Mouse (Mus musculus) heart, postnatal 0 days (tissue): ENCODE measurements around the gene 1110051M20Rik.

Experiments used
- CTCF ChIP-seq: IDR thresholded peaks from 2 replicates; pipeline ENCODE4 v1.5.1; 2016; ENCODE audit warnings: antibody characterized with exemption, control low read depth, low read depth
- EP300 ChIP-seq: IDR thresholded peaks from 2 replicates; pipeline ENCODE4 v1.6.1; 2016; ENCODE audit warnings: antibody characterized with exemption, low read depth

GRCm38 (mm10) chr2:91388738-91389137, 55.8 kb downstream of the 1110051M20Rik start:
- TF ChIP-seq CTCF (no peak), EP300 (no peak)
